Mouse (Mus musculus) heart, postnatal 0 days (tissue): ENCODE results near the gene Ccnt1.
A peak's percentile ranks its signal among the peaks of the same experiment; 100 is the strongest.

Experiments
- CTCF ChIP-seq: IDR thresholded peaks from 2 replicates; pipeline ENCODE4 v1.5.1; 2016; ENCODE audit warnings: antibody characterized with exemption, control low read depth, low read depth
- EP300 ChIP-seq: IDR thresholded peaks from 2 replicates; pipeline ENCODE4 v1.6.1; 2016; ENCODE audit warnings: antibody characterized with exemption, low read depth

DNA sequence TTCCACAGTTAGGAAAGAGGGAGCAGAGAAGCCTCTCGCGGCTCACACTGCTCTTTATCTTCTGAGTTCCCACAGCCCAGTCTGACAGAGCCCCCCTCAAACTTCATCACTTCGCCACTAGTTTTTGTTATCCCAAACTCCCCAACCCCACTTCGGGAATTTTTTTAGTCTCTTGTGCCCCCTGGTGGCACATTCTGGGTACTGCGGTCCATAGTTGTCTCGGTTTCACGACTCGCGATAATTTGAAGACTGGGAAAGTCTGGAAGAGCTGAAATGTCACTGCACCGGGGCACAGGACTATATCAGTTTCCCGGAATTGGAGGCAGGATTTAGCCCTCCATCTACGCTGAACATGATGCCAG lies 46.4 kb upstream of the Ccnt1 start:
- peak; percentile 83 for TF ChIP-seq CTCF
- TF ChIP-seq EP300 = no peak
